Mouse (Mus musculus) R1 (cell line): ENCODE results near the gene Zar1l.
"Not testable (repeated sequence)": the region's sequence is repeated elsewhere in the genome, so short reads cannot be mapped to it uniquely, and the experiment has no call there.

ENCODE experiments used
- DNase-seq: peaks from one replicate; pipeline ENCODE4 v3.0.0-alpha.2; 2018; ENCODE audit warnings: low read depth, low spot score

Zar1l gene

DNA sequence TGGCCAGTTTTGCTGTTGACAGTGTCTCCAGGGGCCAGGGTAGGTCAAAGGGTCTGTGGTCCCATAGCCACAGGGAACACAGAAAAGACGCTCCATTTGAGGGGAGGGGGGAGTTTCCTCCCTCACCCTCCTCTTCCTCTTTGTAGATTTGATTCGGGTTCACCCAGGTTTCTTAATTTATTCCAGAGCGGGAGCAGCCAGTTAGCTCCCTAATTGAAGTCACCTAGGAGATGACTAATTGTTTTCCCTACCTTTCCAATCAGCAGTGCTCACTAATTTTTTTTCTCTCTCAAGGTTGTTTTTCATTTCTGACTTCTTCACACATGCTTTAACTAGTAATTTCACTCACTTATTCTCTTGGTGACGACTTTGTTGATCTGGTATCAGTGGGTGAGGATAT, at the start of gene Zar1l:
Gene Zar1l, minus strand, starts transcription at position 101 of the 400 bp plus-strand sequence.
- DNase-seq, result no peak

DNA sequence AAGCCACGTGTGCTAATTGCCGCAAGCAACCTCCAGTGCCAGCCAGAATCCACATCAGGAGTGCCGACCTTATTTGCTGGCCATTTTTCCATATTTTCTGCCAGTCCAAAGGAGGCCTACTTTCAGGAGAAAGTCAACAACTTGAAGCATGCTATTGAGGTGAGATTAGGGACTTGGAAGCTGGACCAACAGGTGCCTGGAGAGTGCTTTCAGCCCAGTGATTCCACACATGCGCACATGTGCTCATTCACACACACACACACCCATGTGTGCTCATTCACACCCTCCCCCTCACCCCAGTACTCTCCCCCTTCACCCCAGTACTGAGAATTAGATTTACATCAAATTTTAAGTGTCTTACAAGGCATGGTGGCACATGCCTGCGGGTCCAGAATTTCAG, 49.0 kb upstream of the Zar1l start:
- DNase-seq, result no peak

DNA sequence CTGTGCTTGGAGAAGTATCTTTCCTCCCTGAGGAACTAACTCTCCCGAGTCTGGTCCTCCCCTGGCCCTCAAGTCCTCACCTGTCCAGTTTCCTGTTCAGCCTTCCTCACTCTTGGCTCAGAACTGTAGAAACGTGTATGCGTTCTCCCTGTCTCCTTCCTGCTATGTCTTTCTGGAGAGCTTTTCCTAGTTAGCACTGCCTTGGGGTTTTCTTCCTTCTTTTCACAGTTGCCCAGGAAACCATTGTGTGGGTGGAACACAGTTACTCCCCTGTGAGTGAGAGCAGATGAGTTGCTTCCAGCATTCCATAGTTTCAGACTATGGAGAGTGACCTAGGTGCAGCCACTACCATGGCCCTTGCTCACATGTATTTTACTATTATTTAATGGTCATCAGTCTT, 48.3 kb upstream of the Zar1l start:
- peak; percentile 18 for DNase-seq

DNA sequence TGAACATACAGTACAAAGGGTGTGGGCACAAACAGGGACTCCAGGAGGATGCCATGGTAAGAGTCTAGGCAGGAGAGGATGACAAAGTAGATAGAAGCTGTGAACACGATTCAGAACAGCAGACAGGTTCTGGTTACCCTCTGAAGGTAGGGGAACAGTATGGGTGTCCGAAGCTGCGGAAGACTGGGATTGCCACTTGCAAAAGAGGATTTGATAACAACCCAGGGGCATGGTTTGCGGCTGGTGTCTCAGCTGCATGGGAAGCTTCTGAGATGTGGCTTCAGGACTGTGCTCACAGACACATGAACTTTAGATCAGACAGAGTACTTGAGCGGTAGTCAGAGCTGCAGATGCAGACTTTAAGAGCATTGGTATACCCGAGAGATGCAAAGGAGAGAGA, 46.5 kb upstream of the Zar1l start:
- no peak for DNase-seq

DNA sequence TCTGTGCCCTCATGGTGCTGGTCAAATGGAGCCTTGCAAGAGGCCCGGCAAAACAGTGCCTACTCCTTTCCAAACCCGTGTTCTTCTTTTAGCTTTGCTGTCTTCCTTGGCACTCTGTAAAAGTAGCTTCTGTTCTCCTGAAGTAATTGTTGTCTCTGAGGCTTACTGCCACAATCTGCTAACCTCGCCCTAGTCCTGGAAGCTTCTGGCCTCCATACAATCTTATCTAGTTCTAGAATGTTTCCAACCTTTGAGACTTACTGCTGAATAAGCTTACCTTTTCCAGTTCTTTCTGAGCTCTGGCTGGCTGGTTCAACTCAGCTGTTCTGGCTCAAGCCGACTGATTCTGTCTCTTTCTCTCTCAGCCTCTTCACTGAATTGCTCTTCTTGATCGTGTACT, 43.8 kb upstream of the Zar1l start:
- no peak for DNase-seq

DNA sequence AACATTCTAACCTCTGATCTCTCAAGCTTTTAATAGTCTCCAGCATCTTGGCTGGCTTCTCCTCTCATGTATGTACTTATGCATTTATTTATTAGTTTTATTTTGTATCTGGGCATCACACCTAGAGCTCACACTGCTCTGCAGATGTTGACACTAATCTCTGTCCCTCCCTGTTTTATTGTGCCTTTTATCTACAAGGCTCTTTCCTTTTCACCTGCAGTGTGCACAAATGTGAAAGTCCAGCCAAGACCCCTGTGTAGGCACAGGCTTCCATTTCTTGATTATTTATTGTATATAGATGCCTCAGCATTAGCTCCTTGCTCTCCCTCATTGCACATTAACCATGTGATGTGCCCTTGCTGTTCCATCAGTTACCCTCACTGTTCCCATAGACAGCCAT, 43.4 kb upstream of the Zar1l start:
- no peak for DNase-seq

DNA sequence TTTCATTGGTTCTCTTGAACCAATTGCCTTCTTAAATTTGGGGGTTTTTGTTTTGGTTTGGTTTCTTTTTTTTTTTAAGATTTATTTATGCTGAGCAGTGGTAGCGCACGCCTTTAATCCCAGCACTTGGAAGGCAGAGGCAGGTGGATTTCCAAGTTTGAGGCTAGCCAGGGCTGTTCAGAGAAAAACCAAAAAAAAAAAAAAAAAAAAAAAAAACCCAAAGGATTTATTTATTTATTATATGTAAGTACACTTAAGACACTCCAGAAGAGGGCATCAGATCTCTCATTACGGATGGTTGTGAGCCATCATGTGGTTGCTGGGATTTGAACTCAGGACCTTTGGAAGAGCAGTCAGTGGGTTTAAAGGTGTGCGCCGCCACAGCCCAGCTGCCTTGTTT, 42.9 kb upstream of the Zar1l start:
- no peak for DNase-seq

DNA sequence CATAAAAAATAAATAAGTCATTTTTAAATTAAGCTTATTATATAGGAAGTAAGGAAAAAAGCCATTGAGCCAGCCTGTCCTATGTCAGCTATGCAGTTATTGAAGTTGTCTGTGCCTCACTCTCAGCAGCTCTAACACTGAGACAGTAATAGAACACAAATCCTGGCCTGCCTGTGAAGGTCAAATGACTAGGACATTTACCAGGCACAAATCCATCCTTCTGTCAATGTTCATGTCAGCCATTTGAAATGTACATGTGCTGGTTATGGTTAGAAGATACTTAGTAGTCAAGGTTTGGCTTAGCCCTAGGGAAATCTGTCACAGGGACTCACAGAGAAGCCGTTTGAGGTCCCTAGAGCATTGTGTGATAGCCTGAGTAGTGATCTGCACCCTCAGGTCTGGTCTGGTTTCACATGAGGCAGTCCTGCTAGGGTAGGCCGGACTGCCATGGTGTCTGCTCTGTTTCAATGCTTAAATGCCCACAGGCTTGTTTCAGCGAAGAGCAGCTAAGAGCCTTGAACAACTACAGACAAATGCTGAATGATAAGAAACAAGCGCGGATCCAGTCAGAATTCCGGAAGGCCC, 41.6 kb upstream of the Zar1l start:
- no peak for DNase-seq

DNA sequence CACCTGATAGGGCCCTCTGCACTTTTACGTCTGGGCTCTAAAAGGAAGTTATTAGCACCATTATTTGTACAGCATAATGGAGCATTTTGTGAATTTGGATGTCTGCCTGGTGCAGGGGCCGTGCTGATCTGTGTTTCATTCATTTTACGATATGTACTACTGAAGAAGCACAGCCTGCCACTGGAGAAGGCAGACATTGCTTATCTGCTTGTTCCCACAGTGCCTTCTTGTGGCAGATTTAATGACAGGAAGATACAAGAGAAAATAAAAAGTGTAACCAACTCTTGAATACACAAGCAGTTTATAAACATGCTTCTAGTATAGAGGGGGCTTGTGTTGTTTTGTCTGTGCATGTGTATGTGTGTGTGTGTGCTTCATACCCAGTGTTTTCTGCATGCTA, 33.7 kb upstream of the Zar1l start:
- DNase-seq, result no peak

DNA sequence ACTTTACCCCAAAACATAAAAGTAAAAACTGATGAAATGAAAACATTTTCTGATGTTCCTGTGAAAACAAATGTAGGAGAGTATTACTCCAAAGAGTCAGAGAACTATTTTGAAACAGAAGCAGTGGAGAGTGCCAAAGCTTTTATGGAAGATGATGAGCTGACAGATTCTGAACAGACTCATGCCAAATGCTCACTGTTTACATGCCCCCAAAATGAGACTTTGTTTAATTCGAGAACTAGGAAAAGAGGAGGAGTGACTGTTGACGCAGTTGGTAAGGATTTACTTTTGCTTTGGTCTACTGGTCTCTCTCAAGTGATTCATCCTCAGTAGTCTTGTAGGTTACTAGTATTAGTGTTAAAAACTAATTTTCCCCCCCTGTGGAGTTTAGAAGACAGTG, 25.2 kb upstream of the Zar1l start:
- no peak for DNase-seq

DNA sequence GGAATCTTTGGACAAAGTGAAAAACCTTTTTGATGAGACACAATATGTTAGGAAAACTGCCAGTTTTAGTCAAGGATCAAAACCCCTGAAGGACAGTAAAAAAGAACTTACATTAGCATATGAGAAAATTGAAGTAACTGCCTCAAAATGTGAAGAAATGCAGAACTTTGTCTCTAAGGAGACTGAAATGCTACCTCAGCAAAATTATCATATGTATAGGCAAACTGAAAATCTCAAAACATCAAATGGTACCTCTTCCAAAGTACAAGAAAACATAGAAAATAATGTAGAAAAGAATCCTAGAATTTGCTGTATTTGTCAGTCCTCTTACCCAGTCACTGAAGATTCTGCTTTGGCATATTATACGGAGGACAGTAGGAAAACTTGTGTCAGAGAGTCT, 23.3 kb upstream of the Zar1l start:
- DNase-seq, result no peak

DNA sequence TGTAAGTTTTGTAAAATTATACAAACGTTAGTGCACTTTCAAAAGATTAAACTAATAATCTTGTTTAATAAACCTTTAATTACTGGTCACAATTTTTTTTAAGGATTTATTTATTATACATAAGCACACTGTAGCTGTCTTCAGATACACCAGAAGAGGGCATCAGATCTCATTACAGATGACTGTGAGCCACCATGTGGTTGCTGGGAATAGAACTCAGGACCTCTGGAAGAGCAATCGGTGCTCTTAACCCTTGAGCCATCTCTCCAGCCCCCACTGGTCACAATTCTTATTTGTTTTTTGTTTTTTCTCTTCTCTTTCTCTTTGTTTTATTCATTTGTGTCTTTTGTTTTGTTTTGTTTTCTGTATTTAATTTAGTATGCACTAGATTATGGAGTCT, 7.3 kb upstream of the Zar1l start:
- DNase-seq, result no peak

DNA sequence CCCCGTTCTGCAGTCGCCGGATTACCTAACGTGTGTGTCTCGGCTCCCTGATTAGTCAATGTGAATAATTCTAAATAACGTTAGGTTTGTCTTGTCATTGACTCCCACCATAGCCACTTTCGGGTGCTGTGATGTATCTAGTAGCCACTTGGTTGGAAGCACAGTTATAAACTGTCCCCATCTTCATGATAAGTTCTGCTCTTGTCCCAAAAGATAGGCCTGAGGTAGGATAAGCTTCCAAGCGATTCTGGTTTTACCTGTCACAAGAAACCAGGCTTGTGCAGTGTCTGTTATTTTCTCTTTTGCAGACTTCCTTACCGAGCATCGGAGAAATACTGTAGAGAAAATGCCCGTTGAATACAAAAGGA, 4.9 kb upstream of the Zar1l start:
- DNase-seq, result peak; percentile 47

DNA sequence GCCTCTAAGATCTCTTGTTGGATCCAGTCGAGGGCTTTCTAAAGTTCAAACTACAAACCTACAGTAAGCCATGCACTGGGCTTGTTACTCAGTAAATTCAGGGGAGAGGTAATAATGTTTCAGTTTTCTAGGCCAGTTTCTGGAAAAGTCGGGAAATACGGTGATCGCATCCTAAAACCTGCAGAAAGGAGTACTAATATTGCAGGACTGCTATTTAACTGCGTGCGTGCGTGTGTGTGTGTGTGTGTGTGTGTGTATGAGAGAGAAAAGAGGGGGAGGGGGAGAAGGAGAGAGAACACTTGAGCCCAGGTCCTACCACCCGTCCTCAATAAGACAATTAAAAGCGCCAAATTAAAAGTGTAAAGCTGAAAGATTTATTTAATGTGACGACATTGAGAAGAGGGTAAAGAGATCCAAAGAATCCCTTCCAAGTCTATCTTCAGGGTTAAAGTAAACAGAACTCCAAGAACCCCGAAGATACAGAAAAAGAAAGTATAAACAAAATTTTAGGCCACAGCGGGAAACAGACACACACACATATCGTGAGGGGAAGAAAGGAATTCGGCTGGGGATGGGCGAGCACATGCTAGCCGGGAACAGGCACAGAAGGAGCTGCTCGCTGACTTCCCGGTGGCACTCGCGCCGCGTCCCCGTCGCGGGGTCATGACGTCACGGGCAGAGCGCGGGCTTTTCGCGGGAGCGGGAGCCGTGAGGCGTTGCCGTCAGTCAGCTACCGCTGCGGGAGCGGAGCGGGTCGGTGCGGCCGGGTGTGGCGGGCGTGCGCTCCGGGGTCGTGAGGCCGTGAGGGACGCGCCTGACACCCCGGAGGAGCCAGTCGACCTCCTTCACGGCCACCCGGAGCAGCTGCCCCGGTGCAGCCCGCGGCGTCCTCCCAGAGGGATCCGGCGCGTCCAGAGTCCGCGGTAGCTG, 4.2 kb upstream of the Zar1l start, which contains the start of gene Brca2:
Gene Brca2, plus strand, starts transcription at position 694 of the 930 bp plus-strand sequence.
- peak; percentile 90 for DNase-seq

DNA sequence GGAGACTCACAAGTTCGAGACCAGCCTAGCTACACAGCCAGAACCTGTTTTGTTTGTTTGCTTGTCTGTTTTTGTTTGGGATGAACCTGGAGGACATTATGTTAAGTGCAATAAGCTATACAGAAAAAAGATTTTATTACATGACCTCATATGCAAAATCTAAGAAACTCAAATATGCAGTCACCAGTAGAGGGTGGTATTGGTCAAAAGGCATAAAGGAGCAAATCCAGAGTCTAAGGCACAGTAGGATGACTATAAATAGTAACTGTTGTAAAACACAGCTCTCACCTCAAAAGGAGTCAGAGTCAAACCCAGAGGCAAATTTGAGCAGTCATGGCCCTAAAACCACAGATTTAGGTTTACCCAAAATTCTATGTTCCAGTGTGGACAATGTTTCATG, 1.6 kb upstream of the Zar1l start:
- DNase-seq, result peak; percentile 42

DNA sequence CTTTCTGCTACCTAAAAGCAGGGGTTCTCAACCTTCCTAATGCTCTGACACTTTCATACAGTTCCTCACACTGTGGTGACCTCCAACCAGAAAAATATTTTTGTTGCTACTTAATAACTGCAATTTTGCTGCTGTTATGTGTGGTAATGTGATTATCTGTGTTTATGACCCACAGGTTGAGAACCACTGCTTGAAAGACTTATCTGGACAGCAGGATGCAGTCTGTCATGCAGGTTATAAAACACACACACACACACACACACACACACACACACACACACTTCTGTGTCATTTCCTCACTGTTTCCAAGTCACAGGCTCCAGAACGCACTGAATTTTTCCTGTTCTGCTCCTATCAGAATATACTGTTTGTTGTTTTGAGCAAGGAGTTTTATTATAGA, 3.9 kb downstream of the Zar1l start:
- DNase-seq, result no peak

DNA sequence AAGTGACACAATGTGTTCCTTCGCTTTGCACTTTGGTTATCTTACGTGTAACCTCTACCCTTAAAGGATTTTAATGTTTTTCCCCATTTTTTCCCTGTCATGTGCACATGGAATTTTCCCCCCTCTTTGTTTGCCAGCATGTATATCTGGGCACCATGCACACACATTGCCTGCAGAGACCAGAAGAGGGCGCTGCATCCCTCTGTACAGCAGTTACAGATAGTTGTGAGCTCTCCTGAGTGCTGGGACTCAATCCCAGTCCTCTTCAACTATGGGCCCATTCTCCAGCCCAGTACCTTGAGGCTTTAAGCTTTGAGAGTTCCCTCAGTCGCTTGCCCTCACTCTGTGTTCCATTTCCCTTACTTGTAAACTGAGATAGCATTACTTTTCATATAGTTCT, 4.7 kb downstream of the Zar1l start:
- DNase-seq, result peak; percentile 49

DNA sequence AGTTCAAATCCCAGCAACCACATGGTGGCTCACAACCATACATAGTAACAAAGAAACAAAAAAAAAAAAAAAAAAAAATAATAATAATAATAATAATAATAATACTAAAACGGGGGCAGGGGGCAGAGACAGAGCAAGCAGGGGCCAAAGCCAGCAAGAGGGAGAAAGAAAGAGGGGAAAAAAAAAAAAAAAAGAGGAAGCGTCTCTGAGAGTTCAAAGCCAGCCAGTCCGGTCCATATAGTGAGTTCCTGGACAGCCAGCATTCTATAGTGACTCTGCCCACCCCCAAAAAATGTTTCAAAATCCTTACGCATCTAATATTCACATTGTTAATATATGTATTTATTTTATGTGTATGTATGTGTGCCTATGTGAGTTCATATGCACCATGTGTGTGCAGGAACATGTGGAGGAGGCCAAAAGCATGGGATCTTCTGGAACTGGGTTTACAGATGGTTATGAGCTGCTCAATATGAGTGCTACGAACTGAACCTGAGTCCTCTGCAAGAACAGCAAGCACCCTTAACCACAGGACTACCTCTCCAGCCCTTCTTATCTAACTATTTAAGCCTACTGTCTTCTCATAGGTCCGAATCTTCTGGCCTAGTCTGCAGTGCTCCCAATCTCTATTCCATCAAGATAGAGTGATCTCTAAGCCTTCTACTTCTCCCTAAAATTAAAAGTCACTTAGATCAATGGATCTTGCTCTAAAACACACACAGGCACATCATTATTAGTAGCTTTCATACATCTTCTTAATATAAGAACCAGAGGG, 7.3 kb downstream of the Zar1l start:
- no peak for DNase-seq

DNA sequence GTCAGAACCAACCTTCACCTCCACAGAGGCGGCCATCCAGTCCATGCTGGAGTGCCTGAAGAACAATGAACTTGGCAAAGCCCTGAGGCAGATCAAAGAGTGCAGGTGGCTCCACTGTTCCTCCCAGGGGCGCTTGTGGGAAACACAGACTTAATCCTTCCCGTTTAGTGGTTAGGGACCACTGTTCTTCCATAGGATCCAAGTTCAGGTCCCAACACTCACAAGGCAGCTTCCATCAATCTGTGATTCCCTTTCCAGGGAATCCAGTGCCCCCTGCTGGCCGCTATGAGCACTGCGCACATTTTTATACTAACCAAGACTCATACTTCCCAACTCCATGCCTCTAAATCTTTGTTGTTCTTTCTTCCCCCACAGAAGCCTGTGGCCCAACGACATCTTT, 22.2 kb downstream of the Zar1l start:
- peak; percentile 78 for DNase-seq

DNA sequence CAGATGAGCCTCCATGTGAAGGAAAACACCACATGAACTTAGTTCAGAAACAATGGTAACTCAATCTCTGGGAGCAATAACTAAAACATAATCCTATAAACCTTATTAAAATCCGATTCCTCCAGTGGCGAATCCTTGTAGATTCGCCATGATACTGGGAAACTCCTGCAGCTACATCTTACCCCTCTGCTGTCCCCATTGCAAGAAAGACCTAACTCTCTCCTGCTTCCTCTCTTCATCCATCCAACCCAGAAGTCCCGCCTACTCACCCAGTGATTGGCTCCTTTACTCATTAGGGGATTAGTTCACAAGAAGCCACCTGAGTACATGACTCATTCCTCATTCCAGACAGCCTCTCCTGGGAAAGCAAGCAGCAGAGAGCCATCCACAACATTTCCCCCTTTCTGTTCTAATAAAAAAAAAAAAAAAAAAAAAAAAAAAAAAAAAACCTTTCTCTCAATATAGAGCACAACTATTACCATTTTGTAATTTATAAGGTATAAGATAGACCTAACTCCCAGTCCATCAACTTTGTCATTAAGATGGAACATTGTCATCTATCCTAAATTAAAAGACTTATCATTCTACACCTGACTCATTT, 26.3 kb downstream of the Zar1l start:
- not testable (repeated sequence) for DNase-seq

DNA sequence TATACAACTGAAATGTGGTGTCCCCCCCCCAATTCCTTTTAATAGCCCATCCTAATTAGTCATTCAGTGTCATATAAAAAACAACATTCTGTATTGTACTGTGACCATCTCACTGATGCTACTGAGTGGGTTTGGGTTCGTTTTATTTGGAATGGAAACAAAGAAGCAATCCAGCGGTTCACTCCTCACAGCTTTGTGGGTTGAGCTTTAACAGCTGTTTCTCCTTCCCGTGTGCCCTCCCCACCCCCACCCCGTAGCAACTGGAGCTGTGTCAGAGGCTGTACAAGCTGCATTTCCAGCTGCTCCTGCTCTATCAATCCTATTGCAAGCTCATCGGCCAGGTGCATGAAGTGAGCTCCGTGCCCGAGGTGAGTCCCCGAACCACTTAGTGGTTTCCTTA, 27.1 kb downstream of the Zar1l start:
- DNase-seq, result no peak

DNA sequence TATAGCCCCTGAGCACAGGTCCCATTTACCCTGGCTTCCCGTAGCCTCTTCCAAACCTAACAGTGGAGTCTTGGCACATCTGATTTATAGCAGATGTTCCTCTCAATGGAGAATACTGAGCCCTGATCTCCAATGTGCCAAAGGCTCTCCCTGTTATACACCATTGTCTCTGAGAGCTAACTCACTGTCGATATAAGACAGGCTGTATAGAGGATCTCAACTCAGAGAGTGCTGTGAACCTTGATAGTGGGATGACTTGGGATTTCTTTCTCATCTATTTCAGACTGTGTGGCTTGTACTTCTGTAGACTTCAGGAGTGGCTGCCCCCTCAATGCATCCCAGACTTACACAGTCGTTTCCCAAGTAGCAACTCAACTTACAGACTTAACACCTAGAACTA, 27.7 kb downstream of the Zar1l start:
- DNase-seq, result no peak
